Comparison of ENCODE assay signal across 8 mouse cellular contexts in the genomic region with DNA sequence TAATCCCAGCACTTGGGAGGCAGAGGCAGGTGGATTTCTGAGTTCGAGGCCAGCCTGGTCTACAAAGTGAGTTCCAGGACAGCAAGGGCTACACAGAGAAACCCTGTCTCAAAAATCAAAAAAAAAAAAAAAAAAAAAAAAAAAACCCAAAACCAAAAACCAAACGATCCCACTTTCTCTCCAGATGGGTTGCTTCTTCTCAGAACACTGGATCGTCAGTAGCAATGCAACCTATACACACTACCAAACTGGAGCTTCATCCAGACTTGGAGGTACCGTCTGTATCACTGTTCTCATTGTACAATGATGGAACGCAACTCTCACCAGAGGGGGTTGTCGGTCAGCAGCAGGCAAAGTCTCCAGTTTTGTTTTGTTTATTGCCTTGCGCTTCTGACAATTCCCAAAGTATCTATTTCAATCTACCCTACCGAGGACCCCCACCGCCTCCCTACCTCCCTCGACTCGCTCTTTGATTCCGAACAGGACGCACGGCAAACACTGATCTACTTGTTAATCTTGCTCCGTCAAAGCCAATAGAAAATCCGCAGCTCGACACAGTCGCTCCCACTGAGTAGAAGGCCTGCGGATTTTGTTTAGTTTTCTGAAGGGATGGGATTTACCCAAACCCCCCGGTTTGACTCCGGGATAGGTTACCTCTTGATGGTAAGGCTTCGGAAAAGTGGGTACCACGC. TPM values are rescaled to one million over a fixed set of nuclear protein-coding genes. Genes with fewer than 3 reads are reported as not detected.
DNase-seq lines count a peak whose midpoint lies in the region; ATAC-seq lines count a peak whose summit lies in the region.

No protein-coding gene starts in this region.

- H3K27me3 ChIP-seq in lung, embryonic 16.5 days (ENCODE audit: control insufficient read depth, insufficient read depth, low read depth, low read length): no peaks in the 10 kb centered on the region
- no peaks in the 10 kb centered on the region for H3K27me3 ChIP-seq in embryonic facial prominence, embryonic 14.5 days (replicated peaks; ENCODE audit: control insufficient read depth, insufficient read depth, low read length)
- no peaks in the 10 kb centered on the region for H3K27me3 ChIP-seq in intestine, embryonic 16.5 days (replicated peaks; ENCODE audit: control insufficient read depth, insufficient read depth, low read length)
- H3K27me3 ChIP-seq in neural tube, embryonic 14.5 days (ENCODE audit: control insufficient read depth, insufficient read depth, low read length): no peaks in the 10 kb centered on the region

- H3K9ac ChIP-seq in lung, embryonic 16.5 days (ENCODE audit: low read length): peak overlapping the region; percentile 87
- peak overlapping the region; percentile 89 for H3K9ac ChIP-seq in embryonic facial prominence, embryonic 14.5 days (ENCODE audit: low read depth, low read length)
- H3K9ac ChIP-seq in intestine, embryonic 16.5 days (ENCODE audit: low read depth, low read length): peak overlapping the region; percentile 87
- H3K9ac ChIP-seq in neural tube, embryonic 14.5 days (replicated peaks; ENCODE audit: low read depth, low read length): peak overlapping the region; percentile 60

- H3K4me3 ChIP-seq in lung, embryonic 16.5 days (ENCODE audit: low read length): peak overlapping the region; percentile 74
- peak overlapping the region; percentile 77 for H3K4me3 ChIP-seq in embryonic facial prominence, embryonic 14.5 days (ENCODE audit: low read depth, low read length)
- peak overlapping the region; percentile 67 for H3K4me3 ChIP-seq in intestine, embryonic 16.5 days (ENCODE audit: low read length)
- H3K4me3 ChIP-seq in neural tube, embryonic 14.5 days (ENCODE audit: low read depth, low read length): peak overlapping the region; percentile 53

- WGBS in lung, embryonic 16.5 days: 3% methylated on average over 23 of the region's 23 CpGs
- 4% methylated on average over 23 of the region's 23 CpGs for WGBS in embryonic facial prominence, embryonic 14.5 days
- 3% methylated on average over 23 of the region's 23 CpGs for WGBS in intestine, embryonic 16.5 days
- WGBS in neural tube, embryonic 14.5 days: 5% methylated on average over 23 of the region's 23 CpGs

- no peaks in the 10 kb centered on the region for H3K9me3 ChIP-seq in lung, embryonic 16.5 days (ENCODE audit: control insufficient read depth, low read length)
- no peaks in the 10 kb centered on the region for H3K9me3 ChIP-seq in embryonic facial prominence, embryonic 14.5 days (ENCODE audit: control insufficient read depth, low read length)
- H3K9me3 ChIP-seq in intestine, embryonic 16.5 days (ENCODE audit: control insufficient read depth, low read length): no peaks in the 10 kb centered on the region
- no peaks in the 10 kb centered on the region for H3K9me3 ChIP-seq in neural tube, embryonic 14.5 days (ENCODE audit: control insufficient read depth, low read length)

- H3K4me1 ChIP-seq in lung, embryonic 16.5 days (replicated peaks; ENCODE audit: control insufficient read depth, insufficient read depth, low read length): peaks cover 7% of the 10 kb centered on the region
- peaks cover 12% of the 10 kb centered on the region for H3K4me1 ChIP-seq in embryonic facial prominence, embryonic 14.5 days (ENCODE audit: control insufficient read depth, insufficient read depth, low read length)
- peaks cover 10% of the 10 kb centered on the region; the same call in 1 of the 2 replicates for H3K4me1 ChIP-seq in intestine, embryonic 16.5 days (ENCODE audit: control insufficient read depth, insufficient read depth, low read length)
- peaks cover 4% of the 10 kb centered on the region; the same call in 1 of the 2 replicates for H3K4me1 ChIP-seq in neural tube, embryonic 14.5 days (ENCODE audit: control insufficient read depth, insufficient read depth, low read length)

- no peak for DNase-seq in lung, postnatal 36 days
- no peak for DNase-seq in embryonic facial prominence, embryonic 14.5 days (ENCODE audit: low spot score)
- no peak for DNase-seq in cerebellum, postnatal 4 days (ENCODE audit: low spot score in 2 of 2)
- no peak for DNase-seq in layer of hippocampus, postnatal 14 days (ENCODE audit: low spot score in 2 of 2)
- DNase-seq in natural killer cell, adult 2 months (ENCODE audit: low spot score in 2 of 2): no peak

- peak overlapping the region; percentile 56 for H3K4me2 ChIP-seq in lung, embryonic 16.5 days (ENCODE audit: low read depth, low read length)
- peak overlapping the region; percentile 74 for H3K4me2 ChIP-seq in embryonic facial prominence, embryonic 14.5 days (ENCODE audit: low read depth, low read length)
- H3K4me2 ChIP-seq in intestine, embryonic 16.5 days (ENCODE audit: low read depth, low read length): peak overlapping the region; percentile 65
- H3K4me2 ChIP-seq in neural tube, embryonic 14.5 days (ENCODE audit: low read depth, low read length): peak overlapping the region; percentile 53

- H3K36me3 ChIP-seq in lung, embryonic 16.5 days (ENCODE audit: control insufficient read depth, insufficient read depth, low read length): peaks cover 22% of the 10 kb centered on the region
- peaks cover 38% of the 10 kb centered on the region for H3K36me3 ChIP-seq in embryonic facial prominence, embryonic 14.5 days (ENCODE audit: control insufficient read depth, insufficient read depth, low read length)
- H3K36me3 ChIP-seq in intestine, embryonic 16.5 days (ENCODE audit: control insufficient read depth, insufficient read depth, low read length): peaks cover 22% of the 10 kb centered on the region
- H3K36me3 ChIP-seq in neural tube, embryonic 14.5 days (ENCODE audit: control insufficient read depth, insufficient read depth, low read length): peaks cover 20% of the 10 kb centered on the region

- peak overlapping the region; percentile 85 for H3K27ac ChIP-seq in lung, embryonic 16.5 days (ENCODE audit: low read length)
- H3K27ac ChIP-seq in embryonic facial prominence, embryonic 14.5 days (replicated peaks; ENCODE audit: low read depth, low read length): peak overlapping the region; percentile 88
- H3K27ac ChIP-seq in intestine, embryonic 16.5 days (ENCODE audit: low read length): peak overlapping the region; percentile 87
- peak overlapping the region; percentile 78 for H3K27ac ChIP-seq in neural tube, embryonic 14.5 days (ENCODE audit: low read depth, low read length)

- ATAC-seq in lung, embryonic 16.5 days (ENCODE audit: low read depth): peak; percentile 46
- peak; percentile 19; the same call in 1 of the 2 replicates for ATAC-seq in embryonic facial prominence, embryonic 14.5 days (ENCODE audit: low read depth)
- ATAC-seq in intestine, embryonic 16.5 days: peak; percentile 49
- ATAC-seq in neural tube, embryonic 14.5 days (ENCODE audit: low read depth): peak; percentile 49

RNA-seq across cellular contexts. Expression of a gene that starts 0.5 kb away (rescaled TPM):
- polyA plus RNA-seq in lung, embryonic 16.5 days (2015; fragmentation: Nextera tagmentation; extraction: Ambion mirVana): 71.7 and 76.0 TPM in 2 replicates
- polyA plus RNA-seq in embryonic facial prominence, embryonic 14.5 days (2014; fragmentation: Nextera tagmentation; extraction: Ambion mirVana): 53.4 and 57.2 TPM in 2 replicates
- 59.4 and 66.8 TPM in 2 replicates for polyA plus RNA-seq in intestine, embryonic 16.5 days (2015; fragmentation: Nextera tagmentation; extraction: Ambion mirVana)
- polyA plus RNA-seq in neural tube, embryonic 14.5 days (2014; fragmentation: Nextera tagmentation; extraction: Ambion mirVana): 22.7 and 27.3 TPM in 2 replicates
- 10 to 100 TPM; 19.3 to 20.0 TPM for total RNA-seq in layer of hippocampus, postnatal 14 days (2021)

RNA-seq across cellular contexts. Expression of a gene that starts 0.6 kb away (rescaled TPM):
- 271 and 276 TPM in 2 replicates for polyA plus RNA-seq in lung, embryonic 16.5 days (2015; fragmentation: Nextera tagmentation; extraction: Ambion mirVana)
- 259 and 265 TPM in 2 replicates for polyA plus RNA-seq in embryonic facial prominence, embryonic 14.5 days (2014; fragmentation: Nextera tagmentation; extraction: Ambion mirVana)
- polyA plus RNA-seq in intestine, embryonic 16.5 days (2015; fragmentation: Nextera tagmentation; extraction: Ambion mirVana): 208 and 227 TPM in 2 replicates
- 241 and 270 TPM in 2 replicates for polyA plus RNA-seq in neural tube, embryonic 14.5 days (2014; fragmentation: Nextera tagmentation; extraction: Ambion mirVana)
- total RNA-seq in layer of hippocampus, postnatal 14 days (2021): 100 to 1,000 TPM; 124 to 129 TPM

RNA-seq across cellular contexts. Expression of a gene that starts 18.4 kb away (rescaled TPM):
- 1.1 and 1.9 TPM in 2 replicates for polyA plus RNA-seq in lung, embryonic 16.5 days (2015; fragmentation: Nextera tagmentation; extraction: Ambion mirVana)
- 1.1 and 1.5 TPM in 2 replicates for polyA plus RNA-seq in embryonic facial prominence, embryonic 14.5 days (2014; fragmentation: Nextera tagmentation; extraction: Ambion mirVana)
- polyA plus RNA-seq in intestine, embryonic 16.5 days (2015; fragmentation: Nextera tagmentation; extraction: Ambion mirVana): 0.77 and 0.84 TPM in 2 replicates
- 1.7 and 2.8 TPM in 2 replicates for polyA plus RNA-seq in neural tube, embryonic 14.5 days (2014; fragmentation: Nextera tagmentation; extraction: Ambion mirVana)
- 1 to 10 TPM; 1.6 to 1.8 TPM for total RNA-seq in layer of hippocampus, postnatal 14 days (2021)

RNA-seq across cellular contexts. Expression of a gene that starts 50.9 kb away (rescaled TPM):
- 65.9 and 68.1 TPM in 2 replicates for polyA plus RNA-seq in lung, embryonic 16.5 days (2015; fragmentation: Nextera tagmentation; extraction: Ambion mirVana)
- 69.4 and 79.2 TPM in 2 replicates for polyA plus RNA-seq in embryonic facial prominence, embryonic 14.5 days (2014; fragmentation: Nextera tagmentation; extraction: Ambion mirVana)
- 55.7 and 61.8 TPM in 2 replicates for polyA plus RNA-seq in intestine, embryonic 16.5 days (2015; fragmentation: Nextera tagmentation; extraction: Ambion mirVana)
- polyA plus RNA-seq in neural tube, embryonic 14.5 days (2014; fragmentation: Nextera tagmentation; extraction: Ambion mirVana): 134 and 144 TPM in 2 replicates
- 100 to 1,000 TPM; 102 to 114 TPM for total RNA-seq in layer of hippocampus, postnatal 14 days (2021)
